Mouse (Mus musculus) cerebellum, postnatal 14 days (tissue): ENCODE results near the gene Cdx2.
A peak's percentile ranks its signal among the peaks of the same experiment; 100 is the strongest.

Source experiments
- DNase-seq, 2 experiments: peaks; one replicate each; pipeline ENCODE4 v3.0.0; 2021; ENCODE audit warnings: mixed read lengths in 2 of 2

Cdx2 gene

DNA sequence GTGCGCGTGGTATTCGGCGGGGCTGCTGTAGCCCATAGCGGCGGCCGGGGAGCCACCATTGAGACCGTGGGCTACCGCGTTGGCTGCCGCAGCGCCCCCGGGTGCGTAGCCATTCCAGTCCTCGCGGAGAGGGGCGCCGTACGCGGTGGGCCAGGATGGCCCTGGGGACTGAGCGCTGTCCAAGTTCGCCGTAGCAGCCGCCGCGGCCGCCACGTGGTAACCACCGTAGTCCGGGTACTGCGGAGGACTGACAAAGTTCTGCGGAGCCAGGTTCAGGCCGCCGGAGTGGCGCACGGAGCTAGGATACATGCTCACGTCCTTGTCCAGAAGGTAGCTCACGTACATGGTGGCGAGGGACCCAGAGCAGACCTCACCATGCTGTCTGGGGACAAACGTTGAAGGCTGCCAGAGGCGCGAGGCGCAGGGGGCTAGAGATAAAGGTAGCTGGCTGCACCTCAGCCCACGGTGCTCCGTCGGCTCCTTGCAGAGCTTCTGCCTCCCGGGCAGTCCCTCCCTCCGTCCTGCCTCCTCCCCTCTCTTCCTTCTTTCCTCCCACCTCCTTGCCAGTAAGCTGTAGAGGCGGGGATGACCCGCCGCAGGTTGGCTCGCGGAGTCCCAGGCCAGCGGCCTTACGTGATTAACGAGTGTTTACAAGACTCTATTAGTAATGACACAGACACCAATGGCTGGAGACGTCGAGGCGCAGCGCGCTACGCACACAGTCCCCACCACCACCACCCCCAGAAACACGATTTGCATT is at the start of gene Cdx2:
Cdx2 (minus strand) TSS at position 633 of the 760 bp plus-strand sequence.
- DNase-seq: no peak

GRCm38 (mm10) chr5:147356260-147357055 is 49.4 kb upstream of the Cdx2 start:
- DNase-seq: no peak

- DNase-seq: no peak
These were observed 48.7 kb upstream of the Cdx2 start for GRCm38 (mm10) chr5:147355788-147356187.

DNA sequence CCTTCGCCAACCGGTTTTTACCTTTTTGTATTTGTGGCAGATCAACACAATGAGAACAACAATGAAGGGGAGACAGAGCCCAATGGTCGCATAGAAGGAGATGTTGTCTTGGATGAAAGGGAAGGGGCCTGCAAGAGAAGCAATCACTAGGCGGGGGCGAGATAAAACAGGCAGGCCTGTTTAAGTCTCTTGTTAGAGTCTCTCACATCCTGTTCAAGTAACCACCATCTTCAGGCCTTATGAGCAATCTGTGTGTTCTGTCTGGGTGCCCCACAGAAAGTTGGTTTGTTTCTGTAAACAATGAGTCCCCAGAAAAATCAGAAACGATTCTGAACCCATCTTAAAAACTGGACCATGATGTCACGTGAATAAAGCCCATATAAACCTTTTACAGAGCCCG is 47.9 kb upstream of the Cdx2 start:
- DNase-seq: no peak

GRCm38 (mm10) chr5:147354161-147354780 is 47.2 kb upstream of the Cdx2 start:
- no peak for DNase-seq

DNA sequence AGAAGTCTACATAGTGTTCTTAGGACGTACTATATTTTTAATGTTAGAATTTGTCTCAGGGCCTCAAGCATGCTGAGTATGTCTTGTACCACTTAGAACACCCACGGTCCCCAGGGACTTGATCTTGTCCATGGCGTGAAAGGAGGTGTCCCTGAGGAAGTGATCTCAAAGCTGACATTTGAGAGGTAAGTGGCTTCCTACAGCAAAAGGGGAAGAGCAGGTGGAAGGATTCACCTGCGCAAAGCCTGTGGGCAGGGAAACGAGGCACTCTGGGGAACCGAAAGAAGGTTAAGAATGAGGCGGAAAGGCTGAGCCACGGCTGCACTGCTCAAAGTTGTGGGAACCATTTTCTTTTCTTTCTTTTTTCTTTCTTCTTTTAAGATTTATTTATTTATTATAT is 44.9 kb upstream of the Cdx2 start:
- DNase-seq: no peak

- no peak for DNase-seq
These were observed 38.9 kb upstream of the Cdx2 start for GRCm38 (mm10) chr5:147345981-147346380.

GRCm38 (mm10) chr5:147343904-147344303 is 36.8 kb upstream of the Cdx2 start:
- DNase-seq: no peak

- no peak for DNase-seq
These were observed 35.8 kb upstream of the Cdx2 start for GRCm38 (mm10) chr5:147342901-147343300.

- DNase-seq: no peak
These were observed 33.8 kb upstream of the Cdx2 start for GRCm38 (mm10) chr5:147340741-147341414.

- DNase-seq: no peak
These were observed 32.5 kb upstream of the Cdx2 start for GRCm38 (mm10) chr5:147339560-147339959.

GRCm38 (mm10) chr5:147338967-147339366 is 31.9 kb upstream of the Cdx2 start:
- no peak for DNase-seq

GRCm38 (mm10) chr5:147332711-147333110 is 25.6 kb upstream of the Cdx2 start:
- DNase-seq: no peak

DNA sequence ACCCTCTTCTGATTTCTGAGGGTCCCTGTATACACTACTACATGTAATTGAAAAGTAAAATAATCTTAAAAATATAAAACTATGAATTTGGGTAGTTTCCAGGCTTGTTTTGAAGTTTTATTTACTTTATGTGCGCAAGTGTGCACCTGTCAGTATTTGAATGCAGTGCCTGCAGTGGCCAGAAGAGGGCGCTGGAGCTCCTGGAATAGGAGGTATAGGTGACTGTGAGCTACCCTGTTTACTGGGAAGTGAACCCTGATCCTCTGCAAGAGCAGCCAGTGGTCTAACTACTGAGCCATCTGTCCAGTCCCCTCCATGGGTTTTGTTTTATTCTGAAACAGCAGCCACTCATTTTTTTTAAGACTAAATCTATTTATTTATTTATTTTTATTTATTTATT is 24.5 kb upstream of the Cdx2 start:
- peak; percentile 62 to 83 for DNase-seq

DNA sequence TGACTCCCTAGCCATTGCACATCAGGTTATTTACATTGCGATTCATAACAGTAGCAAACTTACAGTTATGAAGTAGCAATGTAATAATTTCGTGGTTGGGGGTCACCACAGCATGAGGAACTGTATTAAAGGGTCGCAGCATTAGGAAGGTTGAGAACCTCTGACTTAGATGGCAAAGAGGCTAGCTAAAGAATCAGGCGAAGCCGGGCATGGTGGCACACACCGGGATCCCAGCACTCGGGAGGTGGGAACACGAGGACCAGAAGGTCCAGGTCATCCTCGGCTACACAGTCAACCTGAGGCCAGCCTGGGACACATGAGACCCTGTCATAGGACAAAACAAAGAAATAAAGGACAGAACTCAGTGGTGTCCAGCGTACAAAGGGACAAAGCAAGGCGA is 22.9 kb upstream of the Cdx2 start:
- DNase-seq: no peak

DNA sequence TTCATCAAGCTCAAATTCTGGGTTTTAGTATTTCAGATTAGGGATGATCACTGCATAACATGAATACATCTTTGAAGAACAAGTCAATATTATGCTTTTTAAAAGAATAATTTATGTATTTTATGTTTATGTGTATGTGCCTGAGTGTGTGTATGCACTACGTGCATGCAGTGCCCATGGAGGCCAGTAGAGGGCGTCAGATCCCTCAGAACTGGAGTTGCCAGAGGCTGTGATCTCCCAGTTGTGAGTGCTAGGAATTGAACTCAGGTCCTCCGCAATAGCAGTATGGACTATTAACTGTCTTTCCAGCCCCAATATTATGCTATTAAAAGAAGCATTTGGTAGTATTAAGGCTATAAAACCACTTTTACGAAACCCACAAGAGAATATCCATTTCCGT is 20.6 kb upstream of the Cdx2 start:
- no peak for DNase-seq

- DNase-seq: no peak
These were observed 18.9 kb upstream of the Cdx2 start for GRCm38 (mm10) chr5:147325931-147326330.

DNA sequence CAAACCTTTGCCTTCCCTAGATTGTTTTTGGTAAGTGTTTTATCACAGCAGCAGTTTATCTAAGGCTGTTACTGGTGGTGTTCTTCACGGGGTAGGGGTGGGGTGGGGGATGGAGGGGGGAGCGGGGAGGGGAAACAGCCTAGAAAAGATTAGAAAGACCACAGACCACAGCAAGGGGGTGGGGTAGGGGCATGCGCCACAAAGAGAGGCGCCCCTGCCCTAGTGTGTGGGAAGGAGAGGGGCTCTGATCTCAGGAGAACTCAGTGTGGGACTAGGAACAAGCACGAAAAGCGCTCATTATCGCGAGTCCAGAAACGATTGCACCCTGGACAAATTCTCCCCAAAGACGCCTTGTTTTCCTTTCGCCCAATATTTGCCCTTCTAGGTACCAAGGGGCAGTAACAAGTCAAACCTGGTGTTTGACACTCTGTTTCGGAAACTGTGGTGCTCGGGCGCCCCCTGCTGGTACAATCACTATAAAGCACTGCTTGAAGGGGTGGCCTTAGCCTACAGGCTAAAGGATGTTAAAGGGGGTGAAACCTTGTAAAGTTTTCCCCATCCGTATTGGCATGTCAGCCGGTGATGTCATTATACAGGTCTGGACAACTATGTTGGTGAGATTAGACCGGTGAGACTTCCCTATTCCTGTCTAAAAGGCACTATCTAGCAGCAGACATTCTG is 16.3 kb upstream of the Cdx2 start:
- peak; percentile 78 to 87 for DNase-seq

DNA sequence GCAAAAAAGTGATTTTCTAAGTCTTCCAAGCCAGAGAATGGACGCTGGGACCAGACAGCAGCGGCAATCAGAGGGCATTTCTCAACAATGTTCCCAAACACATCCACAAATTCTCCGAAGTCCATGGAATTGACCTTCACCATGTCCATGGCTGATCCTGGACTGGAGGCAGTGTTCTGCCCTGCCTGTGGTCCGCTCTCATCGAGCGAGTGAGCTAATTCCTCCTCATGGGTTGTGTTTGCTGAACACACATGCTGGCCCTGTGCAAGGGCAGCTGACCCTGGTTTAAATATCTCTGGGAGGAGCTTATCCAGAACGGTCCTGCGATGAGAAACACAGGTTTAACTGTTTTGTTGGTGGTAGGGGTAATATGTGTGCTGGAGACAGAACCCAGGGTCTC is 15.1 kb upstream of the Cdx2 start, which contains the start of gene Urad:
Urad (minus strand) TSS at position 258 of the 400 bp plus-strand sequence.
- no peak for DNase-seq

DNA sequence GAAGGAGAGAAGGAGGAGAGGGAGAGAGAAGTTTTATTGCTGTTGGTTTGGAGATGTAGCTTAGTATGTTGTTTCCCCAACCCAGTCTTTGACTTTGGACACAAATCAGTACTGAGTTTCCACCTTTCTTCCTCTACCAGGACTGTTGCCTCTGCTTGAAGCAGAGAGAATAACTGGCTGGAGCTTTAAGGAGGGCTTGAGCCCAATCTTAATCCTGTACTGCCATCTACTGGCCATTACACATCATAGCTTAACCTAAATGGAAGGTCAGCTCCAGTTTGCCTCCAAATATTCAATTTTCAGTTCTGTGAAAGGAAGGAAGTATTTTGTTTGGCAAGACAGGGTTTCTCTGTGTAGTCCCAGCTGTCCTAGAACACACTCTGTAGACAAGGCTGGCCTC is 12.6 kb upstream of the Cdx2 start:
- peak in 1 of 2 experiments; percentile 60 for DNase-seq

DNA sequence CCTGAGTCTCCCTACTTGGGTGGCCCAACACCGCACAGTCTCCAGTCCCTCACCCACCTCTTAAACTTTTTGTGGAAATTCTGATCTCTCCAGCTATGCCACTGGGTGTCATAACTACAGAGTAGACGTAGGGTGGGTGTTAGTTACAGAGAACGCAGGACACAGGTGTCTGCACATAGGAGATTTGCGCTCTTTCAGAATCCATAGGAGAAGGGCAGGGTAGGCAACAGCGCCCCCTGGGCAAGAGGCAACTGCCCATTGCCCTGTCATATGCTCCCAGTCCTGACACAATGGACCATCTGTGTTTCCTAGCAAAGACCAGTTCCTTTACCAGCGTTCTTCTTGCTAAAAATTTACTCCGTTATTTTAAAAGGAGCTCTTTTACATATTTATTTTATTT is 10.9 kb upstream of the Cdx2 start:
- DNase-seq: no peak

- no peak for DNase-seq
These were observed 10.3 kb upstream of the Cdx2 start for GRCm38 (mm10) chr5:147317321-147317720.
